Mouse (Mus musculus): Measurements from ENCODE around the gene Fam83c. TPM values are rescaled to one million over a fixed set of nuclear protein-coding genes. Genes with fewer than 3 reads are reported as not detected.

Fam83c gene
- polyA plus RNA-seq, 2 experiments: 0.09 TPM; not detected in 1

DNA sequence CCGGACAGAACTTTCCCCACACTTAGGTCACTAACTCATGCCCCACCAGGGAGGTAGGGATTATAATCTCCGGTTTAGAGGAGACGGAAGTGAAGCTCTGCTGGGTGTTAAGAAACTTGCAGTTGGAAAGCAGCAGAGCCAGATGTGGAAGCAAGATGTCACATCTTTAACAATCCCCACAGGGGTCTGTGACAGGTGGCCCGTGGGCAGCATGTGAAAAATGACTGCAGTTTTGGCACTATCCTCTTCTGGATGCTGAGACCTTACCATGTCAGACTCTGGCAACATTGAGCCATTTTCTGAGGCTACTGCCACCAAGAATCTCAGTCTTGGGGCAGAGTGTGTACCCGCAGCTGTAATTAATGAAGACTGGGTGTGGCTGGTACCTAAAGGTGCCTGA lies 30.6 kb downstream of the Fam83c start:
- no peak for ATAC-seq (ENCODE audit: insufficient read depth)
- no peaks in the 10 kb centered on the region for H3K36me3 ChIP-seq (replicated peaks; ENCODE audit: control insufficient read depth, insufficient read depth, low read depth)
- DNase-seq (ENCODE audit: low read depth in 3 of 3, low spot score in 3 of 3): no peak
- H3K27ac ChIP-seq: no peak overlapping the region
- no peaks in the 10 kb centered on the region for H3K9me3 ChIP-seq (ENCODE audit: control insufficient read depth, low read length)
- no peaks in the 10 kb centered on the region; the same call in 1 of the 2 replicates for H3K27me3 ChIP-seq (ENCODE audit: control insufficient read depth, insufficient read depth, low read length)
- H3K4me2 ChIP-seq (ENCODE audit: low read depth): no peak overlapping the region
- WGBS (ENCODE audit: insufficient replicate concordance): 41% methylated on average over 5 of the region's 5 CpGs
- H3K4me3 ChIP-seq (ENCODE audit: insufficient read depth in 1 of 2, low read depth in 2 of 2, low read length in 2 of 2): no peak overlapping the region
- no peak for TF ChIP-seq EP300 (IDR thresholded peaks at IDR 0.05; ENCODE audit: low read depth)
- no peak overlapping the region for H3K9ac ChIP-seq (replicated peaks)
- no peaks in the 10 kb centered on the region for H3K4me1 ChIP-seq (replicated peaks; ENCODE audit: control insufficient read depth in 2 of 2, insufficient read depth in 2 of 2, low read length in 1 of 2)

- DNase-seq (ENCODE audit: low read depth in 3 of 3, low spot score in 3 of 3) (peak in 1 of 3 experiments; percentile 16), ATAC-seq (ENCODE audit: insufficient read depth) (no peak)
- Histone ChIP-seq H3K9me3 (ENCODE audit: control insufficient read depth, low read length) (no peaks in the 10 kb centered on the region), H3K36me3 (replicated peaks; ENCODE audit: control insufficient read depth, insufficient read depth, low read depth) (no peaks in the 10 kb centered on the region), H3K4me1 (replicated peaks; ENCODE audit: control insufficient read depth in 2 of 2, insufficient read depth in 2 of 2, low read length in 1 of 2) (no peaks in the 10 kb centered on the region), H3K9ac (replicated peaks) (no peak overlapping the region), H3K27ac (no peak overlapping the region), H3K4me2 (ENCODE audit: low read depth) (no peak overlapping the region), H3K4me3 (ENCODE audit: insufficient read depth in 1 of 2, low read depth in 2 of 2, low read length in 2 of 2) (no peak overlapping the region), H3K27me3 (ENCODE audit: control insufficient read depth, insufficient read depth, low read length) (no peaks in the 10 kb centered on the region; the same call in 1 of the 2 replicates)
- TF ChIP-seq CTCF (IDR thresholded peaks at IDR 0.05; ENCODE audit: low read depth) (peak; percentile 67), EP300 (IDR thresholded peaks at IDR 0.05; ENCODE audit: low read depth) (no peak)
- WGBS (ENCODE audit: insufficient replicate concordance): 42% methylated on average over 3 of the region's 3 CpGs
Measured at GRCm38 (mm10) chr2:155802761-155803160, 31.9 kb downstream of the Fam83c start.

- 41% methylated on average over 3 of the region's 3 CpGs for WGBS (ENCODE audit: insufficient replicate concordance)
- TF ChIP-seq CTCF (IDR thresholded peaks at IDR 0.05; ENCODE audit: low read depth) (no peak), EP300 (IDR thresholded peaks at IDR 0.05; ENCODE audit: low read depth) (no peak)
Measured at GRCm38 (mm10) chr2:155798613-155799012, 36.0 kb downstream of the Fam83c start.

GRCm38 (mm10) chr2:155794674-155795445 lies 39.8 kb downstream of the Fam83c start:
- WGBS (ENCODE audit: insufficient replicate concordance): 72% methylated on average over 12 of the region's 12 CpGs
- DNase-seq (ENCODE audit: low read depth in 3 of 3, low spot score in 3 of 3): no peak
- H3K36me3 ChIP-seq (replicated peaks; ENCODE audit: control insufficient read depth, insufficient read depth, low read depth): no peaks in the 10 kb centered on the region

More at GRCm38 (mm10) chr2:155798613-155799012, 36.0 kb downstream of the Fam83c start:
- H3K27me3 ChIP-seq (ENCODE audit: control insufficient read depth, insufficient read depth, low read length): no peaks in the 10 kb centered on the region
- no peak overlapping the region for H3K27ac ChIP-seq
- no peaks in the 10 kb centered on the region for H3K4me1 ChIP-seq (replicated peaks; ENCODE audit: control insufficient read depth in 2 of 2, insufficient read depth in 2 of 2, low read length in 1 of 2)
- ATAC-seq (ENCODE audit: insufficient read depth): no peak
- no peaks in the 10 kb centered on the region for H3K9me3 ChIP-seq (ENCODE audit: control insufficient read depth, low read length)
- H3K9ac ChIP-seq (replicated peaks): no peak overlapping the region
- H3K4me3 ChIP-seq (ENCODE audit: insufficient read depth in 1 of 2, low read depth in 2 of 2, low read length in 2 of 2): no peak overlapping the region
- no peaks in the 10 kb centered on the region for H3K36me3 ChIP-seq (replicated peaks; ENCODE audit: control insufficient read depth, insufficient read depth, low read depth)
- no peak overlapping the region for H3K4me2 ChIP-seq (ENCODE audit: low read depth)
- DNase-seq (ENCODE audit: low read depth in 3 of 3, low spot score in 3 of 3): no peak

DNA sequence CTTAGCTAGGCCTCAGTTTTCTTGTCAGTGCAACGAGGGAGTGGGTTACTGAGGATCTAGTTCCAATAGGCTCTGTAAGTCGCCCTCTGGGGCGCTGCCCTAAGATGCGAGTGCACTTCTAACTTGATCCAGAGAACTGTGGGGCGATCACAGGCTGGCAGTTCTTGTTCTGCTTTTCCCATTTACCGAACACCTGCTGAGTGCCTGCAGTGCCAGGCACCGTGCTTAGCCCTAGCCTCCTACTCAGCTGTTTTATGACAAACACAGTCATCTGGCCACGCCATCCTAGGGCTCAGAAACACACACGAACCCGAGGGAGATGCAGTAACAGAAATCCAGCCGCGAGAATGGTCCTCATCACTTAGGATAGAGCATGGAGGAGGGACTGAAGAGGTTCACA lies 41.8 kb downstream of the Fam83c start:
- no peak for ATAC-seq (ENCODE audit: insufficient read depth)
- no peak for DNase-seq (ENCODE audit: low read depth in 3 of 3, low spot score in 3 of 3)
- Histone ChIP-seq H3K4me1 (replicated peaks; ENCODE audit: control insufficient read depth in 2 of 2, insufficient read depth in 2 of 2, low read length in 1 of 2) (no peaks in the 10 kb centered on the region), H3K9ac (replicated peaks) (no peak overlapping the region), H3K27ac (no peak overlapping the region), H3K36me3 (replicated peaks; ENCODE audit: control insufficient read depth, insufficient read depth, low read depth) (no peaks in the 10 kb centered on the region), H3K27me3 (ENCODE audit: control insufficient read depth, insufficient read depth, low read length) (no peaks in the 10 kb centered on the region; the same call in 1 of the 2 replicates), H3K9me3 (ENCODE audit: control insufficient read depth, low read length) (no peaks in the 10 kb centered on the region), H3K4me2 (ENCODE audit: low read depth) (no peak overlapping the region), H3K4me3 (ENCODE audit: insufficient read depth in 1 of 2, low read depth in 2 of 2, low read length in 2 of 2) (no peak overlapping the region)
- 32% methylated on average over 12 of the region's 12 CpGs for whole genome bisulfite sequencing (ENCODE audit: insufficient replicate concordance)
- no peak for TF ChIP-seq EP300 (IDR thresholded peaks at IDR 0.05; ENCODE audit: low read depth)
- TF ChIP-seq CTCF (IDR thresholded peaks at IDR 0.05; ENCODE audit: low read depth): no peak

More at GRCm38 (mm10) chr2:155794674-155795445, 39.8 kb downstream of the Fam83c start:
- no peak overlapping the region for H3K4me2 ChIP-seq (ENCODE audit: low read depth)
- H3K9me3 ChIP-seq (ENCODE audit: control insufficient read depth, low read length): no peaks in the 10 kb centered on the region
- no peaks in the 10 kb centered on the region for H3K27me3 ChIP-seq (ENCODE audit: control insufficient read depth, insufficient read depth, low read length)
- no peak overlapping the region for H3K4me3 ChIP-seq (ENCODE audit: insufficient read depth in 1 of 2, low read depth in 2 of 2, low read length in 2 of 2)
- no peaks in the 10 kb centered on the region for H3K4me1 ChIP-seq (replicated peaks; ENCODE audit: control insufficient read depth in 2 of 2, insufficient read depth in 2 of 2, low read length in 1 of 2)
- no peak overlapping the region for H3K27ac ChIP-seq
- TF ChIP-seq CTCF (IDR thresholded peaks at IDR 0.05; ENCODE audit: low read depth) (no peak), EP300 (IDR thresholded peaks at IDR 0.05; ENCODE audit: low read depth) (no peak)
- ATAC-seq (ENCODE audit: insufficient read depth): no peak
- H3K9ac ChIP-seq (replicated peaks): no peak overlapping the region
